Mouse (Mus musculus): ENCODE results near the gene Braf. TPM values are rescaled to one million over a fixed set of nuclear protein-coding genes. Genes with fewer than 3 reads are reported as not detected.
A peak's percentile ranks its signal among the peaks of the same experiment; 100 is the strongest.

Braf gene
- total RNA-seq, 4 experiments from 2014 or later = 103 to 133 (median 121) TPM

- DNase-seq (ENCODE audit: low spot score in 2 of 2) = no peak
Measured at GRCm38 (mm10) chr6:39607365-39607764, 117.9 kb downstream of the Braf start.

- no peak for DNase-seq (ENCODE audit: low spot score in 2 of 2)
Measured at GRCm38 (mm10) chr6:39606862-39607261, 118.4 kb downstream of the Braf start.

- DNase-seq (ENCODE audit: low spot score in 2 of 2) = no peak
Measured at GRCm38 (mm10) chr6:39606056-39606455, 119.2 kb downstream of the Braf start.

- no peak for DNase-seq (ENCODE audit: low spot score in 2 of 2)
Measured at GRCm38 (mm10) chr6:39604565-39604964, 120.7 kb downstream of the Braf start.

- DNase-seq (ENCODE audit: low spot score in 2 of 2) = no peak
Measured at GRCm38 (mm10) chr6:39601828-39602227, 123.4 kb downstream of the Braf start.

GRCm38 (mm10) chr6:39600851-39601250 is 124.4 kb downstream of the Braf start:
- DNase-seq (ENCODE audit: low spot score in 2 of 2) = no peak

GRCm38 (mm10) chr6:39592401-39593214 is 132.7 kb downstream of the Braf start, which contains the start of gene Ndufb2:
Ndufb2 (plus strand) TSS chr6:39592574.
- peak; percentile 92 to 97 for DNase-seq (ENCODE audit: low spot score in 2 of 2)

GRCm38 (mm10) chr6:39591481-39591880 is 133.8 kb downstream of the Braf start:
- no peak for DNase-seq (ENCODE audit: low spot score in 2 of 2)

- no peak for DNase-seq (ENCODE audit: low spot score in 2 of 2)
Measured at GRCm38 (mm10) chr6:39585517-39585916, 139.7 kb downstream of the Braf start, which contains the start of gene Gm42420. Gm42420 (plus strand) TSS chr6:39585753.

- DNase-seq (ENCODE audit: low spot score in 2 of 2) = no peak
Measured at GRCm38 (mm10) chr6:39581087-39581784, 144.0 kb downstream of the Braf start.

- DNase-seq (ENCODE audit: low spot score in 2 of 2) = no peak
Measured at GRCm38 (mm10) chr6:39580558-39580957, 144.7 kb downstream of the Braf start.

- no peak for DNase-seq (ENCODE audit: low spot score in 2 of 2)
Measured at GRCm38 (mm10) chr6:39579552-39579951, 145.7 kb downstream of the Braf start.

- no peak for DNase-seq (ENCODE audit: low spot score in 2 of 2)
Measured at GRCm38 (mm10) chr6:39574951-39575350, 150.3 kb downstream of the Braf start.

- DNase-seq (ENCODE audit: low spot score in 2 of 2) = no peak
Measured at GRCm38 (mm10) chr6:39574555-39574869, 150.8 kb downstream of the Braf start.

- DNase-seq (ENCODE audit: low spot score in 2 of 2) = peak; percentile 59 to 65
Measured at GRCm38 (mm10) chr6:39573791-39574554, 151.3 kb downstream of the Braf start, which contains the start of gene Adck2. Adck2 (plus strand) TSS chr6:39573873.

GRCm38 (mm10) chr6:39570426-39570825 is 154.8 kb downstream of the Braf start:
- DNase-seq (ENCODE audit: low spot score in 2 of 2) = no peak

GRCm38 (mm10) chr6:39567528-39567927 is 157.7 kb downstream of the Braf start:
- no peak for DNase-seq (ENCODE audit: low spot score in 2 of 2)

- DNase-seq (ENCODE audit: low spot score in 2 of 2) = peak; percentile 62 to 80
Measured at GRCm38 (mm10) chr6:39562166-39563015, 162.9 kb downstream of the Braf start.

- no peak for DNase-seq (ENCODE audit: low spot score in 2 of 2)
Measured at GRCm38 (mm10) chr6:39559276-39559939, 165.9 kb downstream of the Braf start.

GRCm38 (mm10) chr6:39557723-39558261 is 167.5 kb downstream of the Braf start, which contains the start of gene Dennd2a:
Dennd2a (minus strand) TSS chr6:39557867.
- DNase-seq (ENCODE audit: low spot score in 2 of 2) = peak; percentile 60 to 85

Measured in left cerebral cortex, adult 8-10 months (tissue).